Mouse (Mus musculus) embryo, embryonic 11 days (tissue): ENCODE results near the gene Tbc1d10c.
A peak's percentile ranks its signal among the peaks of the same experiment; 100 is the strongest.

Experiments used
- DNase-seq: peaks from one replicate; pipeline ENCODE4 v3.0.0-alpha.2; 2015

Gene Tbc1d10c

DNA sequence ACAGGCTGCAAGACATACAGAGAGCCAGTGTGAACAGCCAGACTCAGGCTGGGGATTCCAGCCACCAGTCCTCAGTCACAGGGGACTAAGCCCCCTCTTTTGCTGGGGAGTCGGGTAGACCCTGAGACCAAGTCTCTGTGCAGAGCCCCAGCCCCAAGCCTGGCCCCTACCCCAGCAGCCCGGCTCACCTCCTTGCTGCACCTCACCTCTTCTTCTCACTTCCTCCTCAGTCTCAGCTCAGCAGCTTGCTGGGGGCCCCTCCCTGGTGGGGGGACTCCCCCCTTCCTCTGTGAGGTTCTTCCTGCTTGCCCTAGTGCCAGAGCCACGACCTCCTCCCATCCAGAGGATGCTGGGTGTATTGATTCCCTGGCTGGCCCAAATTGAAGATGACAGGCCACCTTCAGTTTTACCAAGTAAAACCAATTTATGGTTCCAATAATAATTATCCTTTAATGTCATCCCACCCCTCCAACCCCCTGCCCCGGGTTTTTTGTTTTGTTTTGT is at the start of gene Tbc1d10c:
Gene Tbc1d10c, minus strand, starts transcription at position 454 of the 504 bp plus-strand sequence.
- no peak for DNase-seq

DNA sequence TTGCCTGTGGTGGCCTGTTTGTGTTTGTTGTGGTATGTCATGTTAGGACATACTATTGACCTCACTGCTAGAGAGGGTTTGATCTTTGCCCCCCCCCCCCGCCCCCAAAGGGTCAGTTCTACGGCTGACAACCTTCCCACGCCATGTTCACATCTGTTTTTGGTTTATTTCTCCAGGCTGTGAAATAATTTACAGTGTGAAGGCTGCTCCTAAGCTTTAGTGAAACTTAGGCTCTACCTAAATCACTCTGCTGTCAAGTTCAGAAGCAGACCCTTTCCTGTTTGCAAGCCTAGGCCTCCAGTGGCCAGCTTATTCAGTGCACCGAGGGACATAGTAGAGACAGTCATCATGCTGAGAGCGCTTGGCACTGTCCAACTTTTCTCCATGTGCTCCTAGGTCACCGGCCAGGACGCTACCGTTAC is 49.2 kb upstream of the Tbc1d10c start:
- peak; percentile 62 for DNase-seq

DNA sequence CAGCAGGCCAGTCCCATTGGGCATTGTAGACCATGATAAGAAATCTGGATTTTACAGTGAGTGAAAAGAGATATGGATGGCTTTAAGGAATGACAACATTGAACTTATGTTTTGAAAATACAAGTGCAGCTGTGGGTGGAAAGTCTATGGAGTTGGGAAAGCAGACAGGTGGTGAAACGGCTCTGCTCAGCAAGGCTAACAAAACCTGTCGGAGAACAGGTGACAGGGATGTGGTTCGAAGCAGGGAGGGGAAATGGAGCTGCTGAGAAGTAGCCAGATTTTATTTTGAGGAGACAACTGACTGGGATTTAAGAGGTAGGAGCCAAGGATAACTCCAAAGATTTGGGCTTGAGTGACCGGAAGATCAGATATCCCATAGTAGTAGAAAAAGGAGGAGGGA is 43.5 kb upstream of the Tbc1d10c start:
- DNase-seq = no peak

DNA sequence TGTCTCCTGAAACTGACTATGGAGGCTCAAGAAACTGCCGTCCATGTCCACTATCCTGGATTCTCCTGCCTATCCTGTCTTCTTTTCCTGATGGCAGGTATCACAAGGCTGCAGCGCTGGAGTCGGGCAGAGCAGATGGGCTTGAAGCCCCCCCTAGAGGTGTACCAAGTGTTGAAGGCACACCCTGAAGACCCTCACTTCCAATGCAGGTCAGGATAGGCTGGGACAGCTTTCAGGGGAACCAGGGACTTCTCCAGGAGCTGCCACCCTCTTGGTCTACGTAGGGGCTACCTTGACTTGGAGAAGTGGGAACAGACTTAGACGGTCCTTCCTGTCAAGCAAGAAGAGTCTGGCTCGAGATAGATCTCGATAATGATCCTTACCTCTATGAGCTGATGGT is 41.6 kb upstream of the Tbc1d10c start:
- no peak for DNase-seq

DNA sequence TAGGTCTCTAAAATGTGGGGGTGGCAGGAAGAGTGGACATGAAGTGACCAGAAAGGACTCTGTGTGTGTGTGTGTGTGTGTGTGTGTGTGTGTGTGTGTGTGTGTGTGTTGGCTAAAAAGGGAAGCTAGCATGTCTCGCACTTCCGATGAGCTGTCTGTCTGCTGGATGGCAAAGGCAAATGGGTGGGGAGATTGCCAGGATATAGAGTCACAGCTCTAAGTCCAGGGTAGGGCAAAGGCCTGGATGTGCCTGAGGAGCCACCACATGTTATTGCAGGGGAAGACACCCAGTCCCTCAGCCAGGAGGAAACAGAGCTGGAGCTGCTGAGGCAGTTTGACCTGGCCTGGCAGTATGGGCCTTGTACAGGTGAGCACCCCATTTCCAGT is 41.1 kb upstream of the Tbc1d10c start:
- no peak for DNase-seq

DNA sequence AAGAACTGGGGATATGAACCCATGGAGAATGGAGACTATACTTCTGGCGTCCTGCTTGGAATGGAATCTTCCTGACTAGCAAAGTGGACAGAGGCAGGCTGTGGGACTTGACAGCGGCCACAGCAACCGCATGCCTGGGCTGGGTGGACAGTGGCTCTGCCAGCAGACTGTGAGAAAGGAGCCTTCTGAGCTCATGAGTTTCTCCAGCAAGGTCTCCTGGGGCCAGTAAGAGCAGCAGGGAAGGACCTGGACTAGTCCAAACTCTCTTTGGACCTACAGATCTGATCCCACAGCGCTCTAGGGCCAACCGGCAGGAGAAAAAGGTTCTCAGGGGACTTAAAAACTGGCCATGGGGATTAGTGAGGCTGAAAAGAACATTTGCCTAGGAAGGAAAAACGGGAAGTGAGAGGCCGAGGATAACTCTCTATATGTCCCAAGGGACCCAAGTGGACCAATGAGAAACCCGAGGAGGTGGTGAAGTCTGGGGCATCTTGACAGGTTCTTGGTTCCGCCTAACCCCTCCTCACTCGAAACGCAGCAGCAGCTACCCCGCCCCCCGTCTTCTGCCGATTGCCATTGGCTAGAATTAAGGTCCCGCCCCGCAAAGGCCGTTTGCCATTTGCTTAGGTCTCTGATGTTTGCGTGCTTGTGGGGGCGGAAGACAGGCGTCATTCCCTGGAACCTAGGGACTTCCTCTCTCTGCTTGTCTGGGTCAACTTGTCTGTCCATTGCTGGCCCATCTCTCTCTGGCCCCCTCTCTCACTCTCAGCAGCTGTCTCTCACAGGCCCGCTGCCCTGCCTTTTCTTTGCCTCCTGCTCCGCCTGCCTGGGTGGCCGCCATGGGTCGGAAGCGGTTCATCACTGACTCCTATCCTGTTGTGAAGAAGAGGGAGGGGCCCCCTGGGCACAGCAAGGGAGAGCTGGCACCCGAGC is 40.4 kb upstream of the Tbc1d10c start, which contains the start of gene Pold4:
Gene Pold4, plus strand, starts transcription at position 647 of the 933 bp plus-strand sequence.
- DNase-seq = peak; percentile 95

DNA sequence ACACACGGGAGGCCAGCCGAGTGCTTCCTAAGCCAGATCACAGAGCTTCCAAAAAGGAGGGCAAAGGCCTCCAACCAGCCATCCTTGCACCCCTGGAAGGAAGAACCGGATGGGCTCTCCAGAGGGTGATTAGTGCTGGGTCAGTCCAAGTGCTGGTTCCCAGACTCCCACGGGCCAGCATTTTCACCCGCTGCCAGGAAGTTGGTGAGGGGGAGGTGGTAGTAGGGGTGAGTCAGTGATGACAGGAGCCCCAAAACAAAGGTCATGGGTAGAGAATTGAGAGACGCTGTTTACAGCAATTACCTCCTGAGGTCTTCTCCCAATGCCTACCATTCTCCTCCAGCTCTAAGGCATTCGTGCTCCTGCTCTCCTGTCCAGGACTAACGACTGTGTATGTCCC is 39.3 kb upstream of the Tbc1d10c start:
- no peak for DNase-seq

DNA sequence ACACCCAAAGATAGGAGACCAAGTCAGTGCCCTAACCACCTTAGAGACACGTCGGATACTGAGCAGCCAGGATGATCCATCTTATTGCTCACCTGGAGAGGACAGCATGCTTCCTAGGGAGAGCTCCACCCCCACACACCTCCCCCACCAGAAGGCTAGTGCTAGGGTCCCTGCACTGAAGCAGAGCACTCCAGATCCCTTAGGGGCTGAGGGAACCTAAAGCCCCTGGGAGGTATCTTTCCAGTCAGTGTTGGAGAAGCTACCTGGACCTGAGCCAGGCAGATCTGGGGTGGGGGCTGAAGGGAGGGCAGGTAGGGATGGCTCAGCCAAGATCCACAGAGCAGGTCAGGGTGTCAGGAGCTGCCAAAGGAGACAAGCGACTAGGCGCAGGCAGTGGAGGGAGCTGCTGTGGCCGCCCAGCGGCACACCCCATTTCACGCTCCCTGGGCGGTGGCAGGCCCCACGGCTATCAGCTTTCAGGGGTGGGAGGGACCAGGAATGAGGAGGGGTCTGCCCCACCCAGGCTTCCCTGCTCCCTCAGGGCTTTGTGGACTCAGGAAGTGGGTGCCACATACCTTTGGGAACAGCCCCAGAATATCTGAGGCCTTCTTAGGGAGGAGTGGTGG is 38.5 kb upstream of the Tbc1d10c start:
- no peak for DNase-seq

DNA sequence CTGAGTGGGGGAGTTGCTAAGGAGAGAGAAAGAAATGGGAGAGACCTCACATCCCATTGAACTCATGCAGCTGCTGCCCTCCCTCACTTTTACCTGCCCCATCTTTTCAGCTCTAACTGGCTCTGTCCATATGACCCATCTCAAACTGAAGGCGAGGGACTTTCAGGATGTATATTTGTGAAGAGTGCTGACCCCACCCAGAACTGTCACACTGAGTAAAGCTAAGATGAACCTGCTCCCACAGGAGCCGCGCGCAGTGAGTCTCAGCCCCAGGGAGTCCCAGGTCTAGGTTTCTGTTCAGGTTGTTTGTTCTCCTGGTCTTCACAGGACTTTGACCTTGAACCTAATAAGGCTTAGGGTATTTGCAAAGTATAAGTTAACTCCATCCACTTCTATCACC is 37.8 kb upstream of the Tbc1d10c start:
- DNase-seq = no peak

DNA sequence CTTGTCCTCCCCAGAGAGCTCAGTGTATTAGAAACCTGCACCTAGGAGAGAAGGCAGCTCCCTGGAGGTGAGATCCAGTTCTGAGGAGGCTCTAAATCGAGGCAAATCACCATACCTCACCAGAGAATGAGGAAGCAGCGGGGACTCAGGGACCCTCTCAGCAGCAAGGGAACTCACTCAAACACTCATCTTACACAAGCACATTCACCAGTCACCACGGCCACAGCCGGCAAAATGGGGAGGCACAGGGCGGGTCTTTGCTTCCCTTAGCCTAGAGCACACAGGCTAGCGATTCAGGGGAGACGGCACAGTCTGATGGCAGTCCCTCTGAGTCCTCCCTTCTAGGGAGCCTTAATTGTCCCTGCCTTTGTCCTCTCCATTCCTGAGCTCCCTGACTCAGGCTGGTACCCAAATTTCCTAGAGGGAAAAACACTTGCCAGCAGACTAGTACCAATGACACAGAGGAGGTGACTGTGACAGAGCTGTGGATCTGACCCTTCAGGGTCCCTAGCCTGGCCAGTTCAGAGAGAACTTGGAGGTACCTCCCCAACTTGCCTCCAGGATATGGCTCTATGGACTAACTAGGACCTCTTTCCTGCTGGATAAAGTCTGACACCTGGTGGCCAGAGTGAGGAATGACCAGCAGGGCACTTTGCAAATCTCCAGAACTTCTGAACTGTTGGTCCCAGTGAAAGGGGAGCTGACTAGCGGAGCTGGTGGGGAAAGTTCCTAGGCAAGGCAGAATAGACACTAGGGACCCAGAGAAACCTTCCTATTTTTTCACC is 37.0 kb upstream of the Tbc1d10c start:
- peak; percentile 86 for DNase-seq

DNA sequence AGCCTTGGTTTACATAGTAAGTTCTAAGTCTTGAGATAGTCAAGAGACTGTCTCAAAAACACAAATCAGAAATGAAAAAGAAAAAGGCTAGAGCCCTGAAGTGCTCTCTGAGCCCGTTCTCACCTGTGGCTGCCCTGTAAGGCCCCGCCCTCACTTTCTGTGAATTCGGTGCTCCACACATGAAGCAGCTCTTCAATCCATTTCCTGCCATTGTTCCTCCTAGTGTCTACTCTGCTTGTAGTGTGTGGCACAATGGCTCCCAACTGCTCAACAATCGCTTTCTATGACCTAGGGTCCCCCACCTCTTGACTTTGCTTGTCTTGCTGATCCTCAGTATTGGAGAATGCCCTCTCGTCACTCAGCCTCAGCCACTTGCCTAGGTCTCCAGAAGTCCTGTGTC is 36.4 kb upstream of the Tbc1d10c start:
- DNase-seq = no peak

DNA sequence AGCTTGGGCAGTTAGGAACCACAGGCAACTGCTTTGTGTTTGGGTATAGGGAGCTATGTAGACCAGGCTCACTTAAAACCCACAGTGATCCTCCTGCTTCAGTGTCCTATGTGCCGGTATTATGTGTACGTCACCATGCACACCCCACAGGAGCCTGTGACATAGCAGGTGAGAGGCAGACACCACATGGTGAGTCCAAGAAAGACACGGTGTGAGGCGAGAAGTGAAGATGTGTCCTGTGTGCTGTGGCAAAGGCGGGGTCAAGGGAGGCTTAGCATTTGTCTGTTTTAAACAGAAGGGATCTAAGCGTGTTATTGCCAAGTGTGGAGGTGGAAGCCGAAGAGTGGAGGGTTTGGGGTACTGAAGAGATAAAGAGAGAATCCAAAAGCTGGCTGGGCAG is 35.7 kb upstream of the Tbc1d10c start:
- DNase-seq = no peak

DNA sequence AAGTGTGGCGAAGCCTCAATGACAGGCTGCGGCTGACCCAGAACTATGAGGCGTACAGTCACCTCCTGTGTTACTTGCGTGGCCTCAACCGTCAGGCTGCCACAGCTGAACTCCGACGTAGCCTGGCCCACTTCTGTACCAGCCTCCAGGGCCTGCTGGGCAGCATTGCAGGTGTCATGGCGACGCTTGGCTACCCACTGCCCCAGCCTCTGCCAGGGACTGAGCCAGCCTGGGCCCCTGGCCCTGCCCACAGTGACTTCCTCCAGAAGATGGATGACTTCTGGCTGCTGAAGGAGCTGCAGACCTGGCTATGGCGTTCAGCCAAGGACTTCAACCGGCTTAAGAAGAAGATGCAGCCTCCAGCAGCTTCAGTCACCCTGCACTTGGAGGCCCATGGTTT is 31.1 kb upstream of the Tbc1d10c start:
- no peak for DNase-seq

DNA sequence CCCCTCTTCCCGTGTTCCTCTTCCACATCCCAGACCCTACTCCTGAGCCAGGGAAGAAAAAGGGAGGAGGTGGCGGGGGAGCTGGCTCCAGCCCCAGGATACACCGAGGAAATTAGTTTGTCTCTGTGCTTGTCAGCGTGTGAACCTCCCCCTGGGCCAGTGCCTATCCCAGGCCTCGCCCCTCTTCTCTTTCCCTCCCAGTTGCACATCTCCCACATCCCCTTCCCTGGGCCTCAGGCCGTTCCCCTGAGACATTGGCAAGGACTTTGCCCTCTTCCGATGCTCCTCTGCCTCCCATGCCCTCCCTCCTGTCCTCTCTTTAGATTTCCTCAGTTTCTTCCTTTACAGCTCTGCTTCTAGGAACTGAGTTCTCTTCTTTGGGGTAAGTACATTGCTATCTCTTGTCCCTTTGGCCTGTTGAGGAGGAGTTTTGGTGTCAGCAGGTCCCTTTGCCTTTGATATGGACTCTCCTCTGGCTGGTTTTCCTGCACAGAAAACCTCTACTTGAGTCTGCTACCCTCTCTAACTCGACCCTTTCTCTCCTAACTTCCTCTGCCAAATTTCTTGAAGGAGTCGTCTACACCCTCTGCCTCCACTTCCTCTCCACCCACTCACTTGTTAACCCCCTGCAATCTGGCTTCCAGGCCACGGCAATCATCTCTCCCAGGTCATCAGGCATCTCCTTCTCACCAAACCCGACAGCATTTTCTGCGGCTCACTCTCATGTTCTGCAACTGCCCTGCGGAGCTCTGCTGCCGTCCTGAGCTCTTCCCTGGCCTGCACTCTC is 30.1 kb upstream of the Tbc1d10c start:
- DNase-seq = no peak

DNA sequence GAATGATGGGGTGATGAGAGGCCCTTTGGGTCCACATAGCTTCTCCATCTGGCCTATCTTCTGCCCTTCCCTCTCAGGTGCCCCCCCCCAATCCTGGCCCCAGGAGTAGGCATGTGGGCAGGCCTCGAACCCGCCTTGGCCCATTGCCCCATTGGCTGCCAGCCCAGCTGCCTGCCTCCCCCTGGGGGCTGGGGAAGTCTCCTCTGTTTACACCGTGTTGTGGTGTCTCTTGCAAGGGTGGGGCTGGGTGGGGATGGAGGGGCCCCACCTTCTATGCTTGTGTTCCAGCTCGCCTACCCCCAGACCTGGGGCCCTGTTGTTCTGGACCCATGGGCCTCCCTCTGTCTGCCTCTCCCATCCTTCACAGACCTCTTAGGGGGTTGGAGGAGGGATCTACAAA is 29.3 kb upstream of the Tbc1d10c start:
- DNase-seq = no peak

DNA sequence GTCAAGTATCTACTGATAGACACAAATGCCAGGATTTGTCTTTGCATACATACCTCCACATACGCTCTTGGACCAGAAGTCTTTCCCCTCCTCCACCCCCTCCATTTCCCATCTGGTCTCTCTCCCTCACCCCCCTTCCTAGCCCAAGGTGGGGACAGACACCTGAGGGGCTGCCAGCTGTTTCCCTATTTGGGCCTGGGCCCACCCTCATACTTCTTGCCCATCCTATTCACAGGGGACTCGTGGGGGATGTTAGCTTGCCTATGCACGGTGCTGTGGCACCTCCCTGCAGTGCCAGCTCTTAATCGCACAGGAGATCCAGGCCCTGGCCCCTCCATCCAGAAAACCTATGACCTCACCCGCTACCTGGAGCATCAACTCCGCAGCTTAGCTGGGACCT is 28.9 kb upstream of the Tbc1d10c start:
- no peak for DNase-seq

DNA sequence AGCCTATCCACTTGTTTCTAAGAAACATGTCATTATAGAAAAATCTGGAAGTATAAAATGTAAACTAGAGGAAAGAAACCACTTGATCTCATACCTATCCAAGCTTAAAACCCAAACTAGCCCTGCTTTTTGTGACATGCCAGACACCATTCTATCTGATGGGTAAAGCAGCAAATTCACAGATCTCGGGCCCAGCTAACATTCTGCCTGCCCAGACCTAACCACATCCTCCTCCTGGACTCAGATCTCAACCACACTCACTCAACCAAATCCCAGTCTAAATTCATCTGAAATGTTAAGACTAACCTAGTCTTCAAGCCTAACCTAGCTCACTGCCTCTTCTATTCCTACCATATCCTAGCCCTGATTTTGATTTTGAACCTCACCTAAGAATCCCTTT is 27.7 kb upstream of the Tbc1d10c start:
- DNase-seq = no peak

DNA sequence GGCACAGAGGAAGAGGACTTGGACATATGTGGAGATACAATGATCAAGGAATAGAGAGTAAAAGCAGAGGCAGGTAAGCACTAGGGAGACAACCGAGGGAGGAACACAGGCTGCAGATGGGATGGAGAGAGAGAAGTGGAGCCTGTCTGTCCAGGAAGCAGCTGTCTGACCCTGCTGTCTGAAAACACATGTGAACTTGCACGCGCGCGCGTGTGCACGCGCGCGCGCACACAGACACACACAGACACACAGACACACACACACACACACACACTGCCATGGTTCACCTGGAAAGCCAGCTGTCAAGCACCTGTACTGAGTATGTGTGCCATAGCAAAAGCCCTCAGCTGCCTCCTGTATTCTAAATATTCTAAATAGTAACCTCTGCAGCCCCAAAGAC is 27.2 kb upstream of the Tbc1d10c start:
- no peak for DNase-seq

DNA sequence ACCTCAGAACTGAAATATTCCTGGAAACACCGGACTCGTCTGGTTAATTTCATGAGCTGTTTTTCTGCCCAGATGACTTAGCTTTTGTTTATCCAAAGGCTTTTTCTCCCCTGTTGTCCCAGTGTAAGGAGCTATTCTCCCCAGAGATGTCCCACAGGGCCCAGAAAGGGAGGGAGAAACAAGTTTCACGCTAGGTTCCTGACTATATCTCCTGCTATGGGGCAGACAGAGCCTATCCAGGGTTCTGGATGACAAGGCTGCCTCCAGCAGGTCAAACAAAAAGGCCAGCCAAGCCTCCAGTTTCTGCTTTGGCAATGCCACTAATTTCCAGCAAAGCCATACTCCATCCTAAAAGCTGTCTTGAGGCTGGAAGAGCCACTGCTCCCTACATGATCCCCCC is 26.8 kb upstream of the Tbc1d10c start:
- no peak for DNase-seq

DNA sequence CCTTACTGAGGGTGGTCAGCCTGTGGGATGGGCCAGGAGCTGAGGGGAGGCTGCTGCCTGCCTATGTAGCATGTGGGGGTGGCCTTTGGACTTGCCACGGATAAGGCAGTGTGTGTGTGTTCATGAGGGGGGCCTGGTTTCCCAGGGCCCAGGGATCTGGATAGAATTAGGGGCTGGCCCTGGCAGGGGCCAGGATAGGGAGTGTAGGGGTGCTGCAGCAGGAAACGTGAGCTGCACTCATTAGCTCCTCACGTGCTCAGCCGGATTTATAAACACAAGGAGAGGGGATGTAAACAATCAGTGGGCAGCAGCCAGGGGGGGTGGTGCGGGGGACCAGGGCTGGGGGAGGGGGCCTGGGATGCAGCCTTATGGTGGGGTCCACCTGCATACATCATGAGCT is 26.1 kb upstream of the Tbc1d10c start:
- DNase-seq = no peak

DNA sequence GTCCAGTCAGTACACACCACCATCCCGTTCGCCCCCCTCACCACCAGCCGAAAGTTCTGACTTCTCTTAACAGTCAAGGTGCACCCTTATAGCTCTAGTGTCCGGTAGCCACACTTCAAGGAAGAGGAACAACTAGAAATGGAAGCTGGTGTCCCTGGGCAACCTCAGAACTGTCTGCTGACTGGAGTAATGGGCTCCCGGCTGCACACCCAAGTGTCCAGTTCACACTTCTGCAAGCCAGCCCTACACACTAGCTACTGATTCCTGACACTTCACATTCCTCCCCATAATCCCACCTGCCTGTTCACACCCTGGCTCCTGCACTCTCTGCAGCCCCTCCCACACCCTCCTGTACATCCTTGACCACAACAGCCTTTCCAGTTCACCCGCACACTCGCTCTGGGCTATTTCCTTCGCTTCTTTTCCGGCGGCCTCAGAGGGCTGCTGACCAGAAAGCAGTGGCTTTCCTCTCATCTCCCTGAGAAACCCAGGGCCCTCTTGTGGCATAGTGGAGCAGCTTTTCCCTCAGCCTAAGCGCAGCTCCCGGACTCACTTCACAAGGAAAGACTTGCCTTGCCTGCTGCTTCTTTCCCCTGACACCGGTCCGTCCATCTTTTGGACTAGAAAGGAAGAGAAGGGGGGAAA is 25.1 kb upstream of the Tbc1d10c start:
- peak; percentile 75 for DNase-seq

DNA sequence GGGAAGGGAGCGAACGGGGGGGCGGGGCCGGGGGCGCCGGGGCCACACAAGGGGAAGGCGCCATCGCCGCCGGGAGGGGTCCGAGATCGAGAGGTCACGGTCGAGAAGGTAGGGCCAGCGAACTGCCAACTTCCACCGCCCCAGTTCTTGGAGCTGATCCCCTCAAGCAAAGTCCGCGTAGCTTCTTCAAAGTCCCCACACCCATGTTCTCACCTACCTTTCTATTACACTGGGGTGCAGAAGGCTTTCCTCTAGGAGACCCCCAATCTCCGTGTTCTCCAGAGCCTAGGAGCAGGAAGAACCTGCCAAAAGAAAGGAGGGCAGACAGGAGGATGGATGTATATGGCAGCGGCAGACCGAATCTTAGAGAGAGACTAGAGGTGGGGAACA is 24.4 kb upstream of the Tbc1d10c start:
- no peak for DNase-seq
